Comparison of ENCODE assay signal across 8 mouse cellular contexts in the genomic region with DNA sequence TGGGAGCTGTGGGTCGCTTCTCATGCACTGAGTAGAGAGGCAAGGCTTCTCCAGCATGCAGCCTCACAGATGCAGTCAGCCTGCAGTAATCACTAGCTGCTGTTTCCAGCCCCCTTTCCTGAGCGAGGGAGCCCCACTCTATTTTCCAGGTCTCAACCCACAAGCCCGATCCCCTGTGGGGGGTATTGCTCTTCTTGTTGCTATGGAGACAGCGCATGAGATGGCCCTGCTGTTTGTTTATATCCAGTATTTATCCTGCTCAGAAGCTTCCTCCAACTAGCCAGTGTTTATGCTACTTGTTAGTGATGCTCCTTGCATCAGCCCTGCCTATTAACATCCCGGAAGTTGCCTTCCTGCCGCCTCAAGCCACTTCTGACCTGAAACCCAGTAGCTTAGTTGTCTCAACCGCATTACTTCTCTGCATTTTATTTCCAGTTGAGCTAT. TPM values are rescaled to one million over a fixed set of nuclear protein-coding genes. Genes with fewer than 3 reads are reported as not detected.
DNase-seq lines count a peak whose midpoint lies in the region; ATAC-seq lines count a peak whose summit lies in the region.

No protein-coding gene starts in this region.

- H3K9ac ChIP-seq in neural tube, embryonic 15.5 days (replicated peaks): no peak overlapping the region

- no peaks in the 10 kb centered on the region for H3K36me3 ChIP-seq in limb, embryonic 10.5 days
- no peaks in the 10 kb centered on the region for H3K36me3 ChIP-seq in neural tube, embryonic 15.5 days

- ATAC-seq in granulocyte monocyte progenitor cell, adult 5-6 weeks (replicated peaks; ENCODE audit: poor library complexity, severe bottlenecking): peak; percentile 66
- peak; percentile 86 for ATAC-seq in neural tube, embryonic 15.5 days (ENCODE audit: low FRiP score)
- ATAC-seq in erythroblast, adult 5-6 weeks (replicated peaks; ENCODE audit: low FRiP score, poor library complexity, severe bottlenecking): no peak

- no peaks in the 10 kb centered on the region for H3K27me3 ChIP-seq in limb, embryonic 10.5 days (ENCODE audit: low read depth, poor library complexity, severe bottlenecking)
- no peaks in the 10 kb centered on the region for H3K27me3 ChIP-seq in neural tube, embryonic 15.5 days (replicated peaks)

- peak; percentile 17 for DNase-seq in kidney, postnatal 14 days
- no peak for DNase-seq in kidney, adult 18-20 months
- DNase-seq in cerebellum, adult 9-10 months: peak; percentile 17
- DNase-seq in limb, embryonic 10.5 days (ENCODE audit: low spot score): peak; percentile 75
- DNase-seq in c-Kit-positive CD71-positive TER-119-positive erythroid progenitor cells, embryonic 14.5 days (ENCODE audit: low spot score): no peak

- H3K4me2 ChIP-seq in neural tube, embryonic 15.5 days: peak overlapping the region; percentile 50

- no peaks in the 10 kb centered on the region for H3K9me3 ChIP-seq in limb, embryonic 10.5 days (replicated peaks)
- no peaks in the 10 kb centered on the region for H3K9me3 ChIP-seq in neural tube, embryonic 15.5 days (replicated peaks)

- peak overlapping the region; percentile 25; the same call in 1 of the 2 replicates for H3K4me3 ChIP-seq in limb, embryonic 10.5 days
- H3K4me3 ChIP-seq in neural tube, embryonic 15.5 days (replicated peaks): peak overlapping the region; percentile 17

- H3K4me1 ChIP-seq in limb, embryonic 10.5 days: peaks cover 32% of the 10 kb centered on the region
- peaks cover 26% of the 10 kb centered on the region for H3K4me1 ChIP-seq in neural tube, embryonic 15.5 days

- WGBS in limb, embryonic 10.5 days: 25% methylated on average over 7 of the region's 7 CpGs
- WGBS in neural tube, embryonic 15.5 days: 10% methylated on average over 7 of the region's 7 CpGs

- peak overlapping the region; percentile 87 for H3K27ac ChIP-seq in limb, embryonic 10.5 days
- peak overlapping the region; percentile 83 for H3K27ac ChIP-seq in neural tube, embryonic 15.5 days (replicated peaks)

RNA-seq across cellular contexts. Expression of gene Tmpo, which starts 48.4 kb away (rescaled TPM):
- 186 and 211 TPM in 2 replicates for total RNA-seq in granulocyte monocyte progenitor cell, adult 5-6 weeks (2014; fragmentation: Nextera tagmentation)
- total RNA-seq in granulocyte monocyte progenitor cell, adult 5-6 weeks (2017): 339 and 445 TPM in 2 replicates
- polyA plus RNA-seq in limb, embryonic 10.5 days (2016; fragmentation: Nextera tagmentation; extraction: Ambion mirVana): 260 and 300 TPM in 2 replicates
- polyA plus RNA-seq in neural tube, embryonic 15.5 days (2015; fragmentation: Nextera tagmentation; extraction: Ambion mirVana): 80.0 and 105 TPM in 2 replicates
- 114 and 144 TPM in 2 replicates for total RNA-seq in erythroblast, adult 5-6 weeks (2015; ENCODE audit: low replicate concordance)
- total RNA-seq in erythroblast, adult 5-6 weeks (2017; ENCODE audit: low replicate concordance): 181 and 340 TPM in 2 replicates

Comparison
In these comparisons a context has a peak if more than half of its experiments do, and no peak if none do; other contexts are left out.
1. DNase-seq: peak in kidney, postnatal 14 days (single experiment), cerebellum, adult 9-10 months (single experiment) and limb, embryonic 10.5 days (single experiment); none in kidney, adult 18-20 months (single experiment) and c-Kit-positive CD71-positive TER-119-positive erythroid progenitor cells, embryonic 14.5 days (single experiment).